Mouse (Mus musculus) thymus, postnatal 14 days (tissue): ENCODE measurements at regions not wholly inside any gene's neighbourhood (a gene's known extent, or its start where the extent isn't known, plus 50 kb on each side); places are given as distances from the start of the nearest gene placed in this dataset.

Experiments
- DNase-seq: peaks from one replicate; pipeline ENCODE4 v3.0.0; 2021

GRCm38 (mm10) chr5:91746077-91746476 lies 216.8 kb downstream of the Rchy1 start:
- no peak for DNase-seq

DNA sequence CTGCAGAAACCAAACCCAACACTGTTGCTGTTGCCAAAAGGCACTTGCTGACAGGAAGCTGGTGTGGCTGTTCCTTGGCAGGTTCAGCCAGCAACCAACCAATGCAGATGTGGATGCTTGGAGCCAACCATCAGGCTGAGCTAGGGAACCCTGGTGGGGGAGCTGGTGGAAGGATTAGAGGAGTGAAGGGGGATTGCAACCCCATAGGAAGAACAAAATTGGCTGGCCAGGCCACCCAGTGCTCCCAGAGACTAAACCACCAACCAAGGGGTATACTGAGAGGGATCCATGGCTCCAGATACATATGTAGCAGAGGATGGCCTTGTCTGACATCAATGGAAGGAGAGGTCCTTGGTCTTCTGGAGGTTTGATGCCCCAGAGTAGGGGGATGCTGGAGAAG lies 218.5 kb downstream of the Rchy1 start:
- DNase-seq, result no peak

- no peak for DNase-seq
These were observed 222.7 kb downstream of the Rchy1 start for GRCm38 (mm10) chr5:91740159-91740537.

- no peak for DNase-seq
These were observed 222.2 kb downstream of the Parm1 start for GRCm38 (mm10) chr5:91739433-91740158.

DNA sequence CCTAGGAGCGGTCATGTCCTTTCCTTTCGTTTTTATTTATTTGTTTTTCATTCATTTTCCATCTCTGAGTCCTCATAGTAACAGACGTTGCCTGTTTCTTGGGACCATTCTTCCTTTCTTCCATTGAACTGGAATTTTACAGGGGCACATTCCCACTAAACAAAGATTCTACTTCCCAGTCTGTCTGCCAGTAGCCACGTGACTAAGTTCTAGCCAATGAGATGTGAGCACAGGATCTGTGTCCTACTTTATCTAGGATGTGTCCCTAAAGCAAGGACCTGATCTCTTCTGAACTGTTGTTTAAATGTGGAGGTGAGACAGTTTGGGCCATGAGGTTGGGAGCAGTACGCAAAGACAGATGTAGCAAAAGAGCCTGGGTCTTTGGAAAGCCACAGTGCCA lies 214.6 kb downstream of the Parm1 start:
- no peak for DNase-seq

- no peak for DNase-seq
These were observed 213.7 kb downstream of the Parm1 start for GRCm38 (mm10) chr5:91731155-91731554.

GRCm38 (mm10) chr5:91729868-91730267 lies 212.5 kb downstream of the Parm1 start:
- no peak for DNase-seq

- no peak for DNase-seq
These were observed 212.0 kb downstream of the Parm1 start for GRCm38 (mm10) chr5:91729415-91729814.

GRCm38 (mm10) chr5:91727448-91727847 lies 210.0 kb downstream of the Parm1 start:
- DNase-seq, result no peak

DNA sequence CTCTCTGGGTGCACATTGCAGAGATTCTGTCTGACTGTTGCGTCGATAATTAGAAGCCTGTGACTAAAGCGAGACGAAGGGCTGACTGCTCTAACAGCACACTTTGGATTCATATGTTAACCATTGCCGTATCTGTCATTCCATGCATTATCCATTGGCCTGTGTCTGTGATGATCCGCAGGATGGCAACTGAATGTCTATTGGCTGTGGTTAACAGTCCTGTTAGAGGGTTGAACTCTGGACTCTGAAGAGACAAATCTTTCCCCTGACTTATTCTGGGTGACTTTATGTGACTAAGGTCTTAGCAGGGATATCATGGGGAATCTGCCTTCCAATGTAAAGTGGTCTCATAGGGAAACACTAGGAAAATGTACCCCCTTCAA lies 208.7 kb downstream of the Parm1 start:
- DNase-seq, result no peak

DNA sequence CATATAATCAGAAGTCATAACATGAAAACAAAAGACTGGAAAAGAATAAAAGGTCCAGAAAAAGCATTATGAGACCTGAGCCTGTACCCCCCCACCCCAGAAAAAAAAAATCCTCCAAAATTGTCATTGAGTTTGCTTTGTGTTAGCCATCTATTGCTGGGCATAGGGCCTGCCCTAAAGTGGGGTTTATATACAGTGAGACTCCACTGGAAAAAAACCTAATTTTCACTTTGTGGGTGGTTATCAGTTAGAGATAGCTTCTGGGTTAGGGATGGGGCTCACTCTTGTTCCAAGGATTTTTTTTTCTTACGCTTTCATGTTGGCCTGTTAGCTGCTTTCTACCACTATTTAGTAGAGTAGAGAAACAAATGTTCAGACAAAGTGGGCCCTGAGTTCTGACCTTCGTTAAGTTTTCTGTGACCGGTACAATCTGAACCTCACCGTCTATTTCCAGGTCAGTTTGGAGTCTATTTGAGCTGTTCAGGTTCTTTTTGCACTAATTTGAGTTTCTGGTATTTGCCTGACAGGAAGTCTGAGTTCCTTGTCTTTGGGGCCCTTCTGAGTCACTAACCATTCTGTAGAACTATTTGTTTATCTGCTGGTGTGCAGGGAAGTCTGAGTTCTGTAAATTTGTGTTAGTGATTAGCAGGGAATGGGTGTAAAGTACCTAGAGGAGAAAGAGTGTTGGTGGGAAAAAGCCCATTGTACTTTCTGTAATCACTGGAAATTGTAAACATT lies 208.1 kb downstream of the Parm1 start:
- DNase-seq, result no peak

GRCm38 (mm10) chr5:91724881-91725280 lies 207.5 kb downstream of the Parm1 start:
- DNase-seq, result no peak

- DNase-seq, result no peak
These were observed 206.0 kb downstream of the Parm1 start for GRCm38 (mm10) chr5:91723416-91723815.

DNA sequence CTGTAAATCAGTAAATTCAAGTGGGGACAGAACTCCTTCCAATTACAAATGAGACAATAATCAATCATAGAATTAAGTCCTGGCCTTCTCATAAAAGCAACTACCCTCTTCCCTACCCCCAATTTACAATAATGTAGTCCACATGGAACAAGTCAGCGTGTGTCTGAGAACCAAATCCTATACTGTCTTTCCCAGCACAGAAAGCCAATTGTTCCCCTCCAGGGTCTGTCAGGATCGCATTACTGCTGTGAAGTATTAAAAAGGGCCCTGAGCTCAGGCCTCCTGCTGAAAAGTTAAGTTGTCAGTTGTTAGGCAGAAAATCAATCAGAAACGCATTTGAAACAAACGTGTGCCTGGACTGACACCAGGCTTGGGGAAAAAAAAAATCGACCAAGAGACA lies 205.6 kb downstream of the Parm1 start:
- DNase-seq, result no peak

DNA sequence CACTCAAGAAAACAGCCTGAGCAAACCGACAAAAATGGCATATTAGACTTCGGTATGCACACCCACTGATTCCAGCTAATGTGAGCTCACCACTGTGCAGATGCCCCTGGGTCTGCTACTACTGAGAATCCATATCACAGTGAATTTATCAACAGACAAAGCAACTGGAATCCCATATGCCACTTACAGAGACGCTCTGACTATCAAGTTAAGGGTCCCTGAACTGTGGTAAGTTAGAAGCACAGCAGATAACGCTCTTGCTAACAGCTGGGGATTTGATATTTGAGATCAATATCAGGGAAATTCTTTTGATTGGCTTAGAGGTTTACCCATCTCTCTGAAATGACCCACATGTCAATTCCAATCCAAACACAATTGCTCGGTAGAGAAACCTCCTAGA lies 205.0 kb downstream of the Parm1 start:
- DNase-seq, result no peak

DNA sequence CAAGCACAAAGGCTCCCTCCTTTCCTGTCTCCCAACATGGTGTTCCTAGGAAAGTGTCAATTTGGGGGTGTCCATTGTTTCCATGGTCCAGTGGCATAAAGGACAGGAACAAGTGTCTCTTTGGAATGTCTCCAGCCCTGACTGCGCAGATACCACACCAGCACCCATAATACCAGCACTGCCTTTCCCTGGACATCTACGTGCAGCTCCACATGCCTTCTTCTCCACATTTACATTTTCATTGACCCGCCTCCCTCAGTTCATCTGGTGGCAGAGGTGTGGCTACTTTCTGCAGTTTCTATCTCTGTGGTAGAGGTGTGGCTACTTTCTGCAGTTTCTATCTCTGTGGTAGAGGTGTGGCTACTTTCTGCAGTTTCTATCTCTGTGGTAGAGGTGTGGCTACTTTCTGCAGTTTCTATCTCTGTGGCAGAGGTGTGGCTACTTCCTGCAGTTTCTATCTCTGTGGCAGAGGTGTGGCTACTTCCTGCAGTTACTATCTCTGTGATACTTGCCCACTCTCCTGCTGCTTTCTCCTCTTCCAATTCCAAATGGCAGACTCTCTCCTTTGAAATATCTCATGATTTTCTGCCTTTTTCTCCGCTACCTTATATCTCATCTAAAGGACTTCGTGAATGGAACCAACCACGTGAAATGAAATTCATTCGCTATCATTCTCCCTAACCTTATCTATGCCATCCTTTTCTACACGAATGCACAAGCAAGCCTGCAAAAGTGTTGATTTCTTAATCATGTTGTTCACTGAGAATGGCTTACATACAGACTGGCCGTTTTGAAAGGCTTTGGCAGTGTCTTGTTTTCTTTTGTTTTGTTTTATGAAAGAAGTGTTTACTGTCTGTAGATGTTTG lies 204.0 kb downstream of the Parm1 start:
- no peak for DNase-seq

GRCm38 (mm10) chr5:91713020-91713419 lies 195.6 kb downstream of the Parm1 start:
- no peak for DNase-seq

DNA sequence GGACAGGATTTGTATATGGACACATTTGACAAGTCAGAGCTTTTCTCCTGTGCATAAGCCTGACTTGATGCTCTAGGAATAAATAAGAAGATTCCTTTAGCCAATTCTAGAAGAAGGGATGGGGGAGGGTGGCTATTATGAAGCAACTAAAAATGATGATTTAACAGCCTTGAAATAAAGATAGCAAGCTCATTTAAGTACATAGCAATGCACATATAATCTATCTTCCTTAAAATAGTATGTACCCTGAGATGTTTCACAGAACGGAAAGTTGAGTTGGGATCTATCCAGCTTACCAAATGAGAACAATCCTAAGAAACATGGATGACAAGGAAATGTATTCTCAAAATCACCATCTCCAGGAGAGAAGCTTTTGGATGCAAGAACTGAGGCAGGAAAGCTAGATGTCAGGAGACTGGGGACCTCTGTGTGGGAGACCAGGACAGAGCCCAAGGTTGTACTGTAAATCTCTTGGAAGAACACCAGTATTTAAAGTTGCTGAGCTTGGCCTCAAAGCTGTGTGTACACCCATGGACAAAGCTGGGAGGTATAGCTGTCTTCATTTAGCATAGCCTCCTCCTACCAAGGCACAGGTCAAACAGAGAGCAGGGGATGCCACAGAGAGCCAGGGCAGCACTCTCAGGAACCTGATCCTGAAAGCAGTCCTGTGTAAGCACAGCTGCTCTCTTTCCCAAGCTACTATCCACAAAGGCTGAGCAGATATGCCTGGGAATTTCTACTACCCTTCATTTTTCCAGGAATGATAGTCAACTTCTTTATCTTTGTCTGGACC lies 192.3 kb downstream of the Parm1 start:
- no peak for DNase-seq

- no peak for DNase-seq
These were observed 190.7 kb downstream of the Parm1 start for GRCm38 (mm10) chr5:91708149-91708548.

DNA sequence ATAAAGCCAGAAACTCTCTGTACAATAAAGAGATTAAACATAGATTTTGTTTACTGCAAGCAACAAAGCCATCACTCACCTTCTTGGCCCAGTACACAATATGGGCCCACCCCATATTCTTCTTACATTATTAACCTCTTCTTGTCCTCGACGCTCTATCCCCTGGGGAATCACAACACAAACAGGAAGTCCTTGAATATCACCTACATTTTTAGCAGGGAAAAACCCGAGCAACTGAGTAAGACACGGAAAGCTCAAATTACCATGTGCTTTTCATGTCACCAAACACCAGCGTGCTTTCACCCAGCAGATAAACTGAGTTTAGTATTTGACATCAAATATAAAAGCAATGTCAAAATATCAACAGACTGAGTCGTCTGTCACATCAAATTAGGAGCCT lies 179.7 kb downstream of the Parm1 start:
- DNase-seq, result no peak

DNA sequence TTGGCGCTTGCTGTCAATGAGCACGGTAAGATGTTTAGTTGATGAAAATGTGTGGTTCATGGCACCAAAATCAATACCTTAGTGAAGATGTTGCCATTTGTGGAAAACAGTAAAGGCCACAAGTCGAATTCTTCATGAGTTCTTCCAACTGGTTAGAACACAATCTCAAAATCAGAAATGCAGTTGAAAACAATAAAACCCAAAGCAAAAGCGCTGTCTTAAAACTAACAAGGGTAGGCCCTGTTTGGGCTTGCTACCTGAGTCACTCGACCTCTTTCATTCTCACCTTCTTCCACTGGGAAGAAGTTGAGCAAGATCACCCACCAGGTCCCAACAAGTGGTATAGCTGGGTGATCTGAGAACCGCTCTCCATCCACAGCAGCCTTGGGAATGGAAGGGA lies 179.1 kb downstream of the Parm1 start:
- no peak for DNase-seq

DNA sequence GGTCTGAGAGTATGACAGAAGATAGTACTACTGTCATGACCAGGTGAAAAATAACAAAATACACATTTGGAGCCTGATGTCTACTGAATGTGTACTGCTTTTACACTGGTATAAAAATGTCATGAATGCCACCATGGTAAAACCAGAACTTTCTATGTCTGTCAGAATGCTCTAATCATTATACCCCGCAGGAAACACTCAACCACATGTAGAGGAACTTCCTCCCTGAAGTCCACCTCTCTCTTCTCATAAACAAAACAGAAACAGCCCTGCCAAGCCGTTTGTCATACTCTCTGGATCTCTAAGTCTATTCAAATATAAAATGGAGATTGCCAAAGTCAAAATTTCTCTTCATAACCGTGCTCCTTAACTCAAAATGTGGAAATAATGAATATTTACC lies 178.2 kb downstream of the Parm1 start:
- no peak for DNase-seq

DNA sequence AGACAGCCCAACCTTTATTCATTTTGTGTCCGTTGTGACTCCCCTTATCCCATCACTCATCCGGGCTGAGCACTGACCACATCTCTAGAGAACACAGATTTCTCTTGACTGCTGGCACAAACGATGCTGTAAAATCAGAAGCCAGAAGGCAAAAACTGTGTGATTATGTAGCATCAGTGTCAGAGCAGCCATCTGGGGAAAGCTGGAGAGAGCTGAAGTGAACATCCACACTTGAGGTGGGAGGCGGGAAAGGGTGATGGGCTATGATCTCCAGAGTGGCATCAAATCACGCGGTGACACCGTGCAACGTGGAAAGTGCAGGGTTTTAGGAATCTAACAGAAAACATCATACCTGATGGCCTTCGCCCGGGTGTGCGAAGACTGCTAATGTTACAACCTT lies 175.9 kb downstream of the Parm1 start:
- DNase-seq, result no peak
